Mouse (Mus musculus): ENCODE measurements around the gene Erc1.

The Erc1 gene

DNA sequence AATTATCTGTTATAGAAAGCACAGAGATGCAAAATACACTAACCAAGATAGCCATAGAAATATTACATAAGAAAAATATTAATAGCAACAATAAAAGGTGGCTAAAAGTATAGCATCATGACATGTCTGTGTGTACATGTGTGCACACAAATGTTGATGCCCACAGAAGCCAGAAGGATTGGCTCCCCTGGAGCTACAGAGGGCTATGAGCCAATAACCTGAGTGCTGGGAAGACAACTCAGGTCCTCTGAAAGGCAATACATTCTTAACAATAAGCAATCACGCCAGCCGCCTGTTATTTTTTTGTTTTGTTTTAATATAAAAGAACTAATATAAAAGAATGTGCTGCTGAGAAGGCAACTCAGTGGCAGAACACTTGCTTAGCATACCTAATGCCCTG, 44.7 kb downstream of the Erc1 start:
- DNase-seq (ENCODE audit: low spot score in 2 of 2) = no peak

DNA sequence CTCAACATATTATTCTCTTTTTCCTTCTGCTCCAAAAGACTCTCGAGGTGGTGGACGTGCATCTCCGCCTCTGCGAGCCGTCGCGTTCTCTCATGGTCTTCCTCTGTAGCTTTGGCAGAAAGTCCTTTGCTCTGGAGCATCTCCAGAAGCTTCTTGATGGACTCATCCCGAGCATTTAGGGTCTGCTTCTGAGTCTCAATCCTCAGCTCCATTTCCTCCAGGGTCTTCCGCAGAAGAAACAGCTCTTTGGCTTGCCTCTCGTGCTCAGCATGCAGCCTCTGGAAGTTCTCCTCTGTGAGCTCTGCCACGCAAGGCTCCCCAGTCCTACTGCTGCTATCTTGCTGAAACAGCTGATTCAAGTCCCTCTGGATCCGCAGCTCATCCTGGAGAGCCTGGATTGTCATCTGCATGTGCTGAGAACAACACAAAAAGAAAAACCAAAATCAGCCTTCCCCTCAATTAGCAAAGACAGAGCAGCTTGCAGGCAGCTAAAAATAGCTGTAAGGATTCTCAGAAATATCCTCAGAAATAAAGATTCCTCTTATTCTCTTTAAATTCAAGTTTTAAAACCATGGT, 51.0 kb downstream of the Erc1 start:
- no peak for DNase-seq (ENCODE audit: low spot score in 2 of 2)

DNA sequence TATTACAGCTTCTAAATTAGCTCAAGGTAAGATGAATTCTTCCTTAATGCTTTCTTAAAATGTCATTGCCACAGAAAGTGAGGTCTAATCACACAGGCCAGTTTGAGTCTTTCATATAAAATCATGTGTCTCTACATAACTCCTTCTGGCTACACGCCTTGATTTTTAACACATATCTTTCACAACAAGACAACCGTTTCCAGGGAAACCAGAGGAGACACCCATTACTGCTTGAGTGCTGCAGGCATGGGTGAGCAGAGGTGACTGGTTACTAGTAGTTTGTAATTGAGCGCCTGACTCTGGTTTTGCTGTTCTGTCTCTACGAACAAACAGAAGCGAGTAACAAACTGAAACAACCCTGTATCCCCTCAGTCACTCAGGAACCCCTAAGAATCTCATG, 51.7 kb downstream of the Erc1 start:
- DNase-seq (ENCODE audit: low spot score in 2 of 2) = no peak

DNA sequence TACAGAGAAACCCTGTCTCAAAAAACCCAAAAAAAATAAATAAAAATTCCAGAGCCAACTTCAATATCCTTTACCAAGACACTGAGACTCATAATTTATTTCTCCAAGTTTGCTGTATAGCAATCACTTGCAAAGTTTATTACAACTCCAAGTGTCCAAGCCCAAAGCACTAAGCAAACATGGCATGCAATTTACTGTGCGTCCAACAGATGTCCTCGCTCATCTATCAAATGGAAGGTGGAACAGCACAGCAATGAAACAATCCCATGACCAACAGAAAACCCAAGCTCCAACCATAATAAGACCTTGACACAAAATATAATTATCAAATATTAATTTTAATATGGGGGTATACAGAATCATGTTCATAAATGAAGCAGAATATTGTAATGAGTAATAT, 55.4 kb downstream of the Erc1 start:
- no peak for DNase-seq (ENCODE audit: low spot score in 2 of 2)

DNA sequence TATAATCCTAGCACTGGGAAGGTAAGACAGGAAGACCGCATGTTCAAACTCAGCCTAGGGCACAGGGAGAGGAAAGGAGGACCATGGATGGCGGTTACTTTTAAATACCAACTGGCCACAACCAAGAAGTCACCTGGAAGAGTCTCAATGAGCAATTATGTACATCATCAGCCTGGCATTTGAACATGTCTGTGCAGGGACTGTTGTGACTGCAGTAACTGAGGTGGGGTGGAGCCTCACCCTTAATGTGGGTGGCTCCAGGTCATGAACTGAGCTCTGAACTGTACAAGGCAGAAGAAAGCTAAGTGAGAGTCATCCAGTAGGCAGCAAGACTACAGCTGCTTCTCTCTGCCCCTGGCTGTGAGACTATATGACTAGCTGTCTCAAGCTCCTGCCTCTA, 65.6 kb downstream of the Erc1 start:
- no peak for DNase-seq (ENCODE audit: low spot score in 2 of 2)

DNA sequence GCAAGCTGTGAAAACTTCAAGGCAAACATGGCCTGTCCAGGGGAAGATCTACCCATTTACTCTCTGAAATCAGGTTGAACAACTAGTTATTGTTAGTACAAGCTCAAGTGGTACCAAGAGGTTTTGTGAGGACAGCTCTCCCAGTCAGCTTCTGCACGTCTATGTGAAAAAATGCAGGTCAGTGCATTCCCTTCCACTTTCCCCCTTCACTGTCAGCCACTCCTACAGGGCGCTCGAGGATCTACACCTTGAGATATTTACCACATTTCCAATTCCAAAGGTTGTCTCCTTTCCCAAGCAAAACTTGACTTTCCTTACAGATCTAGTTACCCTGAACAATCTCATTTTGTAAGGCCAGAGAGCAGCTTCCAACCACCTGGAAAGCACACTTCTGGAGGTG, 66.9 kb downstream of the Erc1 start:
- DNase-seq (ENCODE audit: low spot score in 2 of 2) = no peak

DNA sequence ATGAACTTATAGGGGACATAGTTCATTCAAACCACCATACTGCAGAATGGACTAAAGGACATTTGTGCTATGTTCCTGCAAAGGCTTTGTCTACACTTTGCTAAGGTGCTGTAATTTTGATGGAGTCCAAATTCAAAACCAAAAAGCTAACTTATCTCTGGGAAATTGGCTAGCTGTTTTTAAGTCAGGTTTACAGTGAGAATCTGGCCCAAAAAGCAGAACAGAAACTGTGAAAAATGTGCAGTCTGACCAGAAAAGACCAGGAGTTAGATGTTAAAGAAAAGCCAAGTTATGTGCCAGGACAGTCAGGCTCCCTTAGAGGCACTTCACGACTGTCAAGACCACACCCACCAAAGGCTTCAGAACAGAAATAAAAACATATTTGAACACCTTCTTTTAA, 79.2 kb downstream of the Erc1 start:
- no peak for DNase-seq (ENCODE audit: low spot score in 2 of 2)

DNA sequence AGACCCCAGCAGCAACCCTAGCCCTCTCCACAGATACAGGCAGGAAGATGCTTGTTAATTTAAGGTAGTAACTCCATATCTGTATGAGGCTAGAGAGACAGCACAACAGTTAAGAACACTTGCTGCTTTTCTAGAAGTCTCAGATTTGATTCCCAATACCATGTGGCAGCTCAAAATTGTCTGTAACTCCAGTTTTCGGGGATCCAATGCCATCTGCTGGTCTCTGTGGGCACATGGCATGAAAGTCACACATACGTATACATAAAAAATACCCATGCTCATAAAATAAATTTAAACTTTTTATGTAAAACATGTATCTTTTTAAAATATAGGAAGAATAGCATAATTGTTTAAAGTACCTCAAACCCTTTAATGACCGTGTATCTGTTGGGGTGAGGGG, 83.6 kb downstream of the Erc1 start:
- no peak for DNase-seq (ENCODE audit: low spot score in 2 of 2)

DNA sequence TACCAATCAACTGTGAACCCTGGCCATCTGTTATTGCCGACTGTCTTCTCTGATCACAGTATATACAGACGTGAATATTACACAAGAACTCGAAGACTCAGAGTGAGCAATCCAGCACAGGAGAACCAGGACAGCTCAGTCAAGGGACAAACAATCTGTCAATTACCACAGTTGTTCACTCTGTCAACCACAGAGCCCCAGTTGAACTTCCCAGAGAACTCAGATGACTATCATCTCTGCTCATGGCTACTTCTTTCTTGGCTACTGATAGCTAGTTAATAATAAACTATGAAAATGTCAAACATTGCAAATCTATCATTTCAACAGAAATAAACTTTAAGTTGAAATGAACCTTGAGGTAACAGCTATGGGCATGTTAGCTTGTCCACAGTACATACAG, 88.1 kb downstream of the Erc1 start:
- DNase-seq (ENCODE audit: low spot score in 2 of 2) = no peak

DNA sequence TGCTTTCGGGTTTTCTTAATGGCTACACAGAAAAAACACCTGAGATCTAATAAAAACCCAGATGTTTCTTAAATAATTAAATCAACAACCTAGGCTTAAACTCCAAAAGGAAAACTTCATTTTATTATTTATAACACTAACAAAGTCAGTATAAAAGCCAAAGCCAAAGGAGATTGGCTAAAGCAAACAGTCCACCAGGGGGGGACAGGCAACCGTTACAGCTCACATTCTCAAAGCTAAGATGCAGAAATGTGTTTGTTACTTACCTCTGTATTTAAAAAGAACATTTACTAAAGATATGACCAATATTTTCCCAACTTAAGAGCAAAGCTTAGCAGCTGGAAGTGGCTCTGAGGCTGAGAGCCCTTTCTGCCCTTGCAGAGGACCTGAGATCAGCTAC, 89.5 kb downstream of the Erc1 start:
- DNase-seq (ENCODE audit: low spot score in 2 of 2) = no peak

DNA sequence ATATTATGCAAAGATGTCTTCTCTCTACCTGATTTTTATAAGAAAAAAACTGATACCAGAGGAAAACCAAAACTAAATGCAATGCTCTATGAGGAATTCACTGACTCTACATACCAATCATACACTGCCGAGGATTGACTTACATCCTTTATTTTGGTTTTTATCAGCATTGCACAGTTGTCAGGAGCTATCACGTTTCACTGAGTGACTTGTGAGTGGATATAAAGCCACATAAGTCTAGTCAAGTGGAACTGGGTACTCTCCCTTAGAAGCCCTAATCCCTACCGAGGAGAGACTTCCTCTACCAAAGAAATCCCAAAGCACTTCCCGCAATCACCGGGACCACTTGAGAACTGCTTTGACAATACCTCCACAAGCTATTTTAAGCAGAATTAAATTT, 90.2 kb downstream of the Erc1 start:
- DNase-seq (ENCODE audit: low spot score in 2 of 2) = no peak

DNA sequence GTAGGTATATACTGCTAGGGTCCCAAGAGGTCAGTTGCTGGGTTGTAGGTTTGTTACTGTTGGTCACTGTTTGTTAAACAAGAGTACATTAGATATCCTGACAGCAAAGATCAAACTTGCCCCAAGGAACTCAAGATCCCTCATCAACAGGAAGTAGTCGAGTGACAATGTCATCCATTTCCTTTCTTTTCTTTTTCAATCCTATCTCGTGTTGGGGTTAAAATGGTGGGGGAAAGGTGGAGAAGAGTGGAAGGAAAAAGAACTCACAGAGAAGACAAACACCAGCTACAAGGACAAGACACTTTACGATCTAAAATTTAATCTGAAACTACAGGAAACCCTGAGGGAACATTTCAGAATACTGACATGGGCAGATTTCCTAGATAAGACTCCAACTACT, 92.1 kb downstream of the Erc1 start:
- DNase-seq (ENCODE audit: low spot score in 2 of 2) = no peak

DNA sequence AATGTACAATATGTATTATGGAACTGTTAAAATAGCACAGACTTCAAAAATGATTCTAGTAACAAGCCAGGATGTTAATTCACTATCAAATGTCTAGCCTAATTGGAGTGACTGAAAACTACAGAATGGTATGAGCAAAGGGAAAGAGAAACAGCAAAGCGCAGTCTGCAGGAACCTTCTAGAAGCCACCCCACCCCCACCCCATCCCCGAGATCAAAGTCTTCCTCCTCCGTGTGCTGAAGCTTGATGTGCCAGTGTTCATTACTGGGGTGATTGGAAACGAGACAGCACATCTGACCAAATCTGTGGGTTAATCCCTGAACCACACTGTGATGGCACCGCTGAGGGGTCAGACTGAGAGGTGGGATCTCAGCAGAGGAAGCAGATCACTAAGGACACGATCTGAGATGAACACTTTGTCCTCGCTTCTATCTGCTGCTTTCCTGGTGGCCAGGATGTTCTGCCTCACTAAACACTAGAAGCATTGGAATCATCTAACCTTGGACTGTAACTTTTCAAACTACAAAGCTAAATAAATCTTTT, 98.8 kb downstream of the Erc1 start:
- no peak for DNase-seq (ENCODE audit: low spot score in 2 of 2)

DNA sequence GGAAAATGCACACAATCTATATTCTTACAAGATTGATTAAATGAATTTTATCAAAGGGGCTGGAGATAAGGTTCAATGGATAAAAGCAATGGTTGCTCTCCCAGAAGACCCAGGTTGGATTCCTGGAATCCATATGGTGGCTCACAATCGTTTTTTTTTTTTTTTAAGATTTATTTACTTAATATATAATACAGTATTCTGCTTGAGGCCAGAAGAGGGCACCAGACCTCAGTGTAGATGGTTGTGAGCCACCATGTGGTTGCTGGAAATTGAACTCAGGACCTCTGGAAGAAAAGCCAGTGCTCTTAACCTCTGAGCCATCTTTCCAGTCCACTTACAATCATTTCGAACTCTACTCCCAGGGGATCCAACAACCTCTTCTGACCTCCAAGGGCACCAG, 106.1 kb downstream of the Erc1 start:
- DNase-seq (ENCODE audit: low spot score in 2 of 2) = no peak

DNA sequence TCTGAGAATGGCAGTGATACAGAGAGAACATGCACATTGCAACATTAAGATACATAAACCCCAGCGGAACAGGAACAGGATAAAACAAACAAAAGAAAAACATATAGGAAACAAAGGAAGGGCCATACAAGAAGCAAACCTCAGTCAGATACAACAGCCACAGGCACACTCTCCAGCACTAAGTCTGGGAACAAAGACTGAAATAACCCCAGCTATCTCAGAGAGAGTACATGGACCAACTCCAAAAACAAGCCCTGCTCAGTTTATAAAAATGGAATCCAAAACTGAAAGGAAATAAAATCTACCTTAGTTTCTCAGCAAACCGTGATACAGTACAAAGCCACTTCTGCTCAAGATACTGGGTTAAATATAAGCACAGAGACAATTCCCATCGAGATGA, 107.4 kb downstream of the Erc1 start:
- DNase-seq (ENCODE audit: low spot score in 2 of 2) = no peak

DNA sequence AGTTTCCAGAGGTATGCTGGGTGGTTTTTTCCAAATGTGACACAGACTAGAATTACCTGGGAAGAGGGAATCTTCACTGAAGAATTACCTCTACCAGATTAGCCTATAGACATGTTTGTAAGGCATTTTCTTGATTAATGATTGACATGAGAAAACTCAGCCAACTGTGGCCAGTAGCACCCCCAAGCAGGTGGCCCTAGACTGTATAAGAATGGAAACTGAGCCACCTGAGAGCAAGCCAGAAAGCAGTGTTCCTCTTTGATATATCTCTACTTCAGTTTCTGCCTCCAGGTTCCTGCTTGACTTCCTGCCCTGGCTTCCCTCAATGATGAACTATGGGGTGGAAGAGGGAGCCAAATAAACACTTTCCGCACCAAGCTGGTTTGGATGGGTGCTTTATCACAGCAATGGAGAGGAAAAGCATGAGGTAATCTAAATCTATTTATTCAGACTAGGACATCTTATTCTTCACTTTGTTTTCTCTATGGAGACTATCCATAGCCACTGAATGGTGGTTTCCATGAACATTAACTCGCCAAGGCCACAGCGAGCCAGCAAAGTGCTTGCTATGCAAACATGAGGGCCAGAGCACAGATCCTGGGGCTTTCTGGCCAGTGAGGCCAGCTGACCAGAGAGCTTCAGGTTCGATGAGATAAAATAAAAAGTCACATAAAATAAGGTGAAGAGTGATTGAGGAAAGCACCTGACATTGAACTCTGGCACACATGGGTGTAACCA, 109.2 kb downstream of the Erc1 start:
- no peak for DNase-seq (ENCODE audit: low spot score in 2 of 2)

DNA sequence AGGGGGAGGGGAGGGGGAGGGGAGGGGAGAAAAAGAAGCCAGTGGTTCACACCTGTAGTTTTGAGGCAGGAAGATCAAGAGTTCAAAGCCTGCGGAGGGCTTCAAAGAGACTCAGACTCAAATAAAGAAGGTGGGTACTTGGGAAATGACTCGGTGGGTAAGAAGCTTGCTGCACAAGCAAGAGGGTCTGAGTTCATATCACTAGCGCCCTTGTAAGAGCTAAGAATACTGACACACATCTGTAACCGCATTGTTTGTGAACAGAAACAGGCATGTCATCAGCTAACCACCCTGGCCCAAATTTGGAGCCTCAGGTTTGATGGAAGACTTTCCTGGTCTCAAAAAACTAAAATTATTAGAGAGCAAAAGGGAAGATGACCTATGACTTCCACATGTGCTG, 110.3 kb downstream of the Erc1 start:
- no peak for DNase-seq (ENCODE audit: low spot score in 2 of 2)

DNA sequence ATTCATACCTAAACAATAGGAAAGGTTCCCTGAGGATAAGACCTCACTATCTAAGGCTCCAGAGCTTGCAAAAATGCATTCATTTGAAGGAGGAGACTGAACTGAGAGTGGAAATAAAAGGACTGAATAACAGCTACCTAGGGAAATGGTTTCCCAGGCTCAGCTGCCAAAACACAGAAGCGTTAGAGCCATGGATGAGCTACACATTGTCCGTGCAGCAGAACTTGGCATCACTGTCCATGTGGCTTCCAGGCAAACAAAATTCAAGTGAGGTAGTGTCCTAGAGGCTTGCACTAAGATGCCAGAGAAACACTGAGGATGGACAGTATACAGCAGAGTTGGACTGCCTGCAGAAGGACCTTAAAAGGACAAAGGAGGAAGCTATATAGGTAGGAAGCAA, 112.0 kb downstream of the Erc1 start:
- no peak for DNase-seq (ENCODE audit: low spot score in 2 of 2)

DNA sequence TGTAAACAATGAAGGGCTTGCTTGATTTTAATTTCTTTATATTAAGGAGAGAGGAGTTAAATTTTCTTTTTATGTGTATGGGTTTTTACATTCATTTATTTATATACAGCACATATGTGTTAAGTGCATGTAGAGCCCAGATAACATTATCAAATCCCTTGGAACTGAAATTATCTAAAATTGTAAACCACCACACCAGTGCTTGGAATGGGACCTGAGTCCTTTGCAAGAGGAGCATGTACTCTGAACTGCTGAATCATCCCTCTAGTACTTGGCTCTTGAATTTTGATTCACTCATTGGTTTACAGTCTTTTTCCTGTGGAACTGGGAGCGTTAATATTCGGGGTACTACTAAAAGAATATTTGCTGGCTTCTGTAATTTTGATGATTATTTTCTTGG, 116.8 kb downstream of the Erc1 start:
- DNase-seq (ENCODE audit: low spot score in 2 of 2) = no peak

DNA sequence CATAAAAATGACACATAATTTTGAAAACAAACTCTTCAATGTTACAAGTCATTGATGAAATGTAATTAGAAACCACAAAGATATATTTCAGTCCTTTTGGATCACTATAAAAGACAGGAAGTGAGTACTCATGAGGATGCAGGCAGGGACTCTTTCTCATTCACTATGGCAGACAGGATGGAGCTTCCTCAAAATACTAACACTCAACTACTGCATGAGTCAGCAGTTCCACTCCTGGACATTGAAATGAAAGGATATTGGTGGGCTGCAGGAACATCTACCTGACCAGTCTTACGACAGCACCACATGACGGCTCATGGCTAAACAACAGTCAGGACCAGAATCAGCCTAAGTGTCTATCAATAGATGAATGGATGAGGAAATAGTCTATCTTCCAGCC, 132.7 kb downstream of the Erc1 start:
- DNase-seq (ENCODE audit: low spot score in 2 of 2) = no peak

DNA sequence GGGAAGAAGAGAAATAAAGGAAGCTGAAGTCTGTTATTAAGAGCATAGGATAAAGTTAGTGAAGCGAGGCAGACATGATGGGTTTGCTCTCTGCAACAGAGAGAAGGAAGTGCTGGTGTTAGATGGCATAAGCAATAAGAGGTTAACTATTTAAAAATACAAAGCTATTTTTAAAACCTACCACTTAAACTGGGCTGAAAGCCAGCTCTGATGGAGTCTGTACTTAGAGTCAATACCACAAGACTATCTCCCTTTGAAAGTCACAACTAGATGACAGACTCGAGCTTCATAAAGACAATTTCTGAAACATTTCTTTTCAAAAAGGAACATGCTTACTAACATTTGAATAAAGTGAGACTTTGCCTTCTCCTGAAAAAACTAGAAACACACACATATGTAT, 134.0 kb downstream of the Erc1 start:
- no peak for DNase-seq (ENCODE audit: low spot score in 2 of 2)

DNA sequence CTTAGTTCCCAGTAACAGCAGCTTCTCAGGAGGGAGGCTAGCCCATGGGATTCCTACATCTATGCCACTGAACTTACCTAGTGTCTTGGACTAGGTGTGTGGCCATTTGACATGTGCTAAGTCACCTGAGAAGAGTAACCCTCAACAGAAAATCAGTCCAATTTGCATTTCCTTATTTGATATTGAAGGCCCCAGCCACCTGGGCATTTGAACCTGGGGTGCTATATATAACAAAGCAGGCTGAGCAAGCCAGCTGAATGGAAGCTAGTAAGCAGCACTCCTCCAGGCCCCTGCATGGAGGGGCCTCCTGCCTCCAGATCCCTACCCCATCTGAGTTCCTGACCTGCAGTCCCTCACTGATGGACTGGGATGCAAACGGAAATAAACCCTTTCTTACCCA, 135.5 kb downstream of the Erc1 start:
- no peak for DNase-seq (ENCODE audit: low spot score in 2 of 2)

DNA sequence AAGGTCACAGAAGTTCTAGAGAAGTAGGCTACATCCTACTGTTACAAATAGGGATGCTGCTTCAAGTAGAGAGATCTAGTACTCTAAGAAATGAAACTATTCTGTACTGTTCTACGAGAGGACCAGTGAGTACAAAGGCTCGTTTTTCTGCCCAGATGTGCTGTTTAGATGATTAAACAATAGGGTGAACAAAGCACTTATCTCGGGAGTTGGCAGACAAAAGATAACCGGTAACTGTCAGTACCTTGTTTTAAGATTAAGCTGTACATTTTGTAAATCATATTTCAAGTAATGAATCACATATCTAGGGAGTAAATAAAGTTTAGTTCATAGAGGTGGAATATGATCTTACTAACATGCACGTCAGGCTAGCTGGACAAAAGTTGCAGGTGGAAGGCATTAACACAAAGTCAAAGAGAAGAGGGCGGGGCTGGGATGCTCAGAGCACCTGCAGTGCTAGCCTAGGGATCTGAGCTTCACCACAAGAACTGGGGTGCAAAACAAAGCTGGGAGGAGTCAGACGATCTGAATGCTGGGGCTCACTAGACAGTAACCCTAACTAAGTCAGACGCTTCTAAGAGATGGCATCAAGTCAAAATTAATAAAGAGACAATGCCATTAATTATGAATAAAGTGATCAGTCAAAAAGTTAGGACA, 136.2 kb downstream of the Erc1 start:
- DNase-seq (ENCODE audit: low spot score in 2 of 2) = no peak
